Mouse (Mus musculus): ENCODE data around the gene Rsrp1.

DNA sequence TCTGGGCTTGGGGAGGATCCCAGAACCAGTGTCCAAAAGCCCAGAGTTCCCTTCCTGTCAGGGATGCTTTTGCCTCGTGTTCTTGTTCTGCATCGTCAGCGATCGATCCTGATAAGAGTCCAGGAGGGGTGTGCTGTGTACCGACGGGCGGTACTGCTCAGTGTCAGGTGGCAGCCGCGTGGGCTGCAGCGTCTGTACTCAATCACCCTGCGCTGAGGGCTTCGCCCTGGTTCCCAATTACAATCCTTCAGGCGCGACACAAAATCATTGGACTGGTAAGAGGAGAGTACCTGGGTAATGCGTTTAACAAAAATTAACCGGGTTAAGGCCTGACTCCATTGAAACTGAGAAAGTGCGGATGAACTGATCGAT, 45.2 kb downstream of the Rsrp1 start:
- TF ChIP-seq POLR2A (IDR thresholded peaks at IDR 0.05; ENCODE audit: insufficient read length, low read depth) (no peak), TCF3 (IDR thresholded peaks at IDR 0.05; ENCODE audit: insufficient read length, low read depth) (no peak), MAX (IDR thresholded peaks at IDR 0.05; ENCODE audit: low read depth) (no peak), TCF12 (IDR thresholded peaks at IDR 0.05; ENCODE audit: insufficient read depth, poor library complexity, severe bottlenecking) (no peak), POLR2AphosphoS2 (IDR thresholded peaks at IDR 0.05; ENCODE audit: insufficient read length, low read depth) (no peak), MYOG (IDR thresholded peaks at IDR 0.05; ENCODE audit: control insufficient read depth in 1 of 3, insufficient read depth in 1 of 3, insufficient read length in 2 of 3, low read depth in 2 of 3) (no peak), SRF (IDR thresholded peaks at IDR 0.05; ENCODE audit: control insufficient read depth, insufficient read length, low read depth) (no peak), MYOD1 (IDR thresholded peaks at IDR 0.05; ENCODE audit: control insufficient read depth in 1 of 3, insufficient read length in 2 of 3, low read depth in 2 of 3) (no peak), E2F4 (IDR thresholded peaks at IDR 0.05; ENCODE audit: insufficient read depth) (no peak), CEBPB (IDR thresholded peaks at IDR 0.05; ENCODE audit: insufficient read depth, poor library complexity, severe bottlenecking) (no peak), USF1 (IDR thresholded peaks at IDR 0.05; ENCODE audit: low read depth) (no peak), REST (IDR thresholded peaks at IDR 0.05; ENCODE audit: insufficient read depth, insufficient read length) (no peak)
